Mouse (Mus musculus): Measurements from ENCODE around the gene Pkmyt1. TPM values are rescaled to one million over a fixed set of nuclear protein-coding genes. Genes with fewer than 3 reads are reported as not detected.
A peak's percentile ranks its signal among the peaks of the same experiment; 100 is the strongest.

The Pkmyt1 gene
- polyA plus RNA-seq, 1 experiment from 2014 or later, result 47.4 TPM

GRCm38 (mm10) chr17:23742210-23742793 is 16.2 kb downstream of the Pkmyt1 start:
- peaks cover 61% of the 10 kb centered on the region for H3K27me3 ChIP-seq (replicated peaks)

DNA sequence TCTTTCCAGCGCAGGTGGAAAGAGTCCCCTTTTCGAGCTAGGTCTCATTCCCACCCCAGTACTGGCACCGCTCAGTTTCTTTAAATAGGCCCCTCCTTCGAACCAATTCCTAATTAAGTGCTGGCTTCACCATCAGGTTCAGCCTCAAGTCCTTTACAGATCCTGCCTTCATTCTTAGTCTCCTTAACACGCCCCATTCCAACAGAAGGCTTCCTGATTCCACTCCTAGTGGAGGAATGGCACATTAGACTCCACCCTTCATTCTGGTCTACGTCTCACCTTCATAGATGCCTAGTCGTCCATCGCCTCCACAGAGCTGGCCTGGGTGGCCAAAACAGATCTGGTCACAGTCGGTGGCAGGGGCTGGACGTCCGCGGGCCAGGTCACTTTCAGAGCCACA is 16.8 kb downstream of the Pkmyt1 start:
- peaks cover 41% of the 10 kb centered on the region for H3K4me1 ChIP-seq
- no peaks in the 10 kb centered on the region for H3K9me3 ChIP-seq
- 62% methylated on average over 12 of the region's 12 CpGs for WGBS
- 0 out of 2 replicates have a peak overlapping the region, but pooled peaks have one; percentile 22 for H3K4me3 ChIP-seq (replicated peaks)
- H3K4me2 ChIP-seq, result peak overlapping the region; percentile 40
- peaks cover 61% of the 10 kb centered on the region for H3K27me3 ChIP-seq (replicated peaks)
- H3K36me3 ChIP-seq, result no peaks in the 10 kb centered on the region
- no peak overlapping the region for H3K27ac ChIP-seq
- ATAC-seq (ENCODE audit: insufficient read depth, low FRiP score, low read depth), result no peak
- no peak overlapping the region for H3K9ac ChIP-seq

More at GRCm38 (mm10) chr17:23742210-23742793, 16.2 kb downstream of the Pkmyt1 start:
- peaks cover 41% of the 10 kb centered on the region for H3K4me1 ChIP-seq
- H3K27ac ChIP-seq, result no peak overlapping the region
- 7% methylated on average over 44 of the region's 44 CpGs for WGBS
- no peak for ATAC-seq (ENCODE audit: insufficient read depth, low FRiP score, low read depth)
- H3K4me2 ChIP-seq, result peak overlapping the region; percentile 40
- H3K9ac ChIP-seq, result no peak overlapping the region
- no peaks in the 10 kb centered on the region for H3K9me3 ChIP-seq
- H3K4me3 ChIP-seq (replicated peaks), result peak overlapping the region; percentile 22
- H3K36me3 ChIP-seq, result no peaks in the 10 kb centered on the region

GRCm38 (mm10) chr17:23744076-23744475 is 17.9 kb downstream of the Pkmyt1 start:
- Histone ChIP-seq H3K27ac (no peak overlapping the region), H3K36me3 (no peaks in the 10 kb centered on the region), H3K9ac (no peak overlapping the region), H3K4me1 (peaks cover 39% of the 10 kb centered on the region), H3K4me3 (replicated peaks) (no peak overlapping the region), H3K4me2 (no peak overlapping the region), H3K27me3 (replicated peaks) (peaks cover 61% of the 10 kb centered on the region), H3K9me3 (no peaks in the 10 kb centered on the region)
- 33% methylated on average over 8 of the region's 8 CpGs for WGBS
- ATAC-seq (ENCODE audit: insufficient read depth, low FRiP score, low read depth), result no peak

- Histone ChIP-seq H3K27ac (no peak overlapping the region), H3K9ac (no peak overlapping the region), H3K4me1 (peaks cover 37% of the 10 kb centered on the region), H3K9me3 (no peaks in the 10 kb centered on the region), H3K4me3 (replicated peaks) (peak overlapping the region; percentile 31; the same call in 1 of the 2 replicates), H3K4me2 (peak overlapping the region; percentile 65), H3K36me3 (no peaks in the 10 kb centered on the region), H3K27me3 (replicated peaks) (peaks cover 61% of the 10 kb centered on the region)
- ATAC-seq (ENCODE audit: insufficient read depth, low FRiP score, low read depth), result no peak
- WGBS, result 6% methylated on average over 14 of the region's 14 CpGs
These were observed 18.5 kb downstream of the Pkmyt1 start for GRCm38 (mm10) chr17:23744651-23745050.

- H3K4me3 ChIP-seq (replicated peaks), result peak within 1 kb of the TSS; percentile 31
- H3K4me2 ChIP-seq, result peak within 1 kb of the TSS; percentile 65
- no peaks in the 10 kb centered on the region for H3K36me3 ChIP-seq
- H3K4me1 ChIP-seq, result peaks cover 33% of the 10 kb centered on the region
- no peak within 1 kb of the TSS for H3K27ac ChIP-seq
- 0 out of 2 replicates have a peak within 1 kb of the TSS, but pooled peaks have one; percentile 16 for H3K9ac ChIP-seq
- peaks cover 61% of the 10 kb centered on the region for H3K27me3 ChIP-seq (replicated peaks)
- H3K9me3 ChIP-seq, result no peaks in the 10 kb centered on the region
- no peak for ATAC-seq (ENCODE audit: insufficient read depth, low FRiP score, low read depth)
- WGBS, result under 1% methylated on average over 42 of the region's 45 CpGs
These were observed 19.4 kb downstream of the Pkmyt1 start, which contains the start of gene Kremen2 for GRCm38 (mm10) chr17:23745301-23746251. Gene Kremen2 (minus strand): TSS chr17:23745833.

DNA sequence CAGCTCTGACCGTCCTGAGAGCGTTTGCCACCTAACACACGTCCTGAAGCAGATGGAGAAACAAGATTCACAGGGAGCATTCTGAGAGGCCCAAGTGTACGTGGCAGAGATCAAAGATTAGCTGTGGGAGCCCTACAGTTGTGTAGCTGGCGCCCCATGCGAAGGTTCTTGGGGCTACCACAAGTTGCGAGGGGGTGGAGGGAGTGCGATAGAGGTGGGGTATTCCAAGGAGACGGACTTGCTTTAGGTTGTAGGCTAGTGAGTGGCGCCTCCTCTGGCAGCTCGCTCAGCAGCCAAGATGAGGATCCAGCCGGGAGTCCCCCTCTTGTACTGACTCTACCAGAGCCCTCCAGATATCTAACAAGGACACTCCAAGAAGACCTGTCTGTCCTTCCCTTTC is 20.2 kb downstream of the Pkmyt1 start:
- Histone ChIP-seq H3K9ac (no peak overlapping the region), H3K4me3 (replicated peaks) (peak overlapping the region; percentile 31; the same call in 1 of the 2 replicates), H3K27ac (no peak overlapping the region), H3K36me3 (no peaks in the 10 kb centered on the region), H3K9me3 (no peaks in the 10 kb centered on the region), H3K4me1 (peaks cover 31% of the 10 kb centered on the region), H3K27me3 (replicated peaks) (peaks cover 56% of the 10 kb centered on the region), H3K4me2 (peak overlapping the region; percentile 65)
- WGBS, result 13% methylated on average over 12 of the region's 12 CpGs
- ATAC-seq (ENCODE audit: insufficient read depth, low FRiP score, low read depth), result no peak

DNA sequence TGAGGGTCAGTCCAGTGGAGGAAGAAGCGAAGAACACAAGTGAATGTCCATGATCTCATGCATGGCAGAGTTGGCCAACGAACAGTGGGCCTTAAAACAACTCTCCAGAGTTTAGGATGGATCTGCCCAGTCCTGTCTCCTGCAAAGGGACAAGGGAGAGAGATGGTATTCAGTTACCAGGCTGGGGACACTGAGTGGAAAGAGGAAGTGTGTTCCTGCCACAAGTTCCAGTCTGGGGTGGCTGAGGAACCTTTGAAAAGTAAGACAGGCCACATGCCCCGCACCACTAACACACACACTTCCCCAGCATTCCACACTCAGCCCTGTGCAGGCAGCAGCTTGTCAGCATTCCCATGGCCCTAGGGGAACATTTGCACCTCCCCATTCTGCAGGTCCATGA is 20.6 kb downstream of the Pkmyt1 start:
- H3K27me3 ChIP-seq (replicated peaks), result peaks cover 51% of the 10 kb centered on the region
- 81% methylated on average over 3 of the region's 3 CpGs for WGBS
- ATAC-seq (ENCODE audit: insufficient read depth, low FRiP score, low read depth), result no peak
- H3K9me3 ChIP-seq, result no peaks in the 10 kb centered on the region
- H3K36me3 ChIP-seq, result peaks cover 2% of the 10 kb centered on the region; the same call in 1 of the 2 replicates
- no peak overlapping the region for H3K9ac ChIP-seq
- H3K4me2 ChIP-seq, result no peak overlapping the region
- peaks cover 31% of the 10 kb centered on the region for H3K4me1 ChIP-seq
- no peak overlapping the region for H3K4me3 ChIP-seq (replicated peaks)
- H3K27ac ChIP-seq, result no peak overlapping the region

- Histone ChIP-seq H3K36me3 (peaks cover 8% of the 10 kb centered on the region), H3K27me3 (replicated peaks) (peaks cover 44% of the 10 kb centered on the region), H3K4me1 (peaks cover 28% of the 10 kb centered on the region), H3K9me3 (no peaks in the 10 kb centered on the region), H3K4me3 (replicated peaks) (no peak overlapping the region), H3K27ac (no peak overlapping the region), H3K9ac (no peak overlapping the region), H3K4me2 (no peak overlapping the region)
- no peak for ATAC-seq (ENCODE audit: insufficient read depth, low FRiP score, low read depth)
- 78% methylated on average over 3 of the region's 3 CpGs for WGBS
These were observed 21.3 kb downstream of the Pkmyt1 start for GRCm38 (mm10) chr17:23747471-23747870.

DNA sequence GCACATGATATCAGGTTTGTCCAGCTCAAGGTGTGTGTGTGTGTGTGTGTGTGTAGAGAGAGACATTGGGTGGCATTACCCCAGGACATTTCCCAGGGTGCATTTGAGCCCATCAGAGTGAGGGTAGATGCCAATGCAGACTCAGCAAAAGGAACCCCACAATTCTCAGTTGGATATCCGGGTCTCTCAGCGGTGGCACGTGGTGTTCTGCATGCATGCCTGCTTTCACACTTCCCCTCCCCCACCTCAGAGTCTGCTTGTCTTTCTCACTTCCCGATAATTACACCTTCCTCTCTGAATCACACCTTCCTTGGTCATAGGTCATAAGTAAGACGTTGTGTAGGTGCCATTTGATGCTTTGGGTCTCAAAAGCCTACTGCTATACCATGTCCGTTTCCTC is 21.9 kb downstream of the Pkmyt1 start:
- Histone ChIP-seq H3K36me3 (peaks cover 13% of the 10 kb centered on the region), H3K4me2 (no peak overlapping the region), H3K4me1 (peaks cover 26% of the 10 kb centered on the region), H3K27ac (no peak overlapping the region), H3K9ac (no peak overlapping the region), H3K4me3 (replicated peaks) (no peak overlapping the region), H3K9me3 (no peaks in the 10 kb centered on the region), H3K27me3 (replicated peaks) (peaks cover 39% of the 10 kb centered on the region)
- ATAC-seq (ENCODE audit: insufficient read depth, low FRiP score, low read depth), result no peak
- 30% methylated on average over 6 of the region's 6 CpGs for WGBS

- Histone ChIP-seq H3K4me1 (peaks cover 26% of the 10 kb centered on the region), H3K27ac (no peak overlapping the region; the same call in 1 of the 2 replicates), H3K27me3 (replicated peaks) (peaks cover 31% of the 10 kb centered on the region), H3K4me2 (peak overlapping the region; percentile 43), H3K9me3 (no peaks in the 10 kb centered on the region), H3K9ac (no peak overlapping the region), H3K4me3 (replicated peaks) (peak overlapping the region; percentile 25), H3K36me3 (peaks cover 21% of the 10 kb centered on the region)
- ATAC-seq (ENCODE audit: insufficient read depth, low FRiP score, low read depth), result 0 out of 2 replicates have a peak, but pooled peaks have one; percentile 21
- 37% methylated on average over 10 of the region's 10 CpGs for WGBS
These were observed 22.7 kb downstream of the Pkmyt1 start for GRCm38 (mm10) chr17:23748631-23749391.

- no peak overlapping the region for H3K9ac ChIP-seq
- H3K4me3 ChIP-seq (replicated peaks), result peak overlapping the region; percentile 25
- H3K4me1 ChIP-seq, result peaks cover 24% of the 10 kb centered on the region
- H3K27ac ChIP-seq, result no peak overlapping the region; the same call in 1 of the 2 replicates
- no peaks in the 10 kb centered on the region for H3K9me3 ChIP-seq
- WGBS, result 81% methylated on average over 11 of the region's 11 CpGs
- no peak for ATAC-seq (ENCODE audit: insufficient read depth, low FRiP score, low read depth)
- peaks cover 23% of the 10 kb centered on the region for H3K36me3 ChIP-seq
- peak overlapping the region; percentile 43 for H3K4me2 ChIP-seq
- H3K27me3 ChIP-seq (replicated peaks), result peaks cover 24% of the 10 kb centered on the region
These were observed 23.5 kb downstream of the Pkmyt1 start for GRCm38 (mm10) chr17:23749400-23750191.

All from stomach, embryonic 15.5 days (tissue).